Mouse (Mus musculus) macrophage (primary cell): ENCODE results near the gene Sprr2i. TPM values are rescaled to one million over a fixed set of nuclear protein-coding genes. Genes with fewer than 3 reads are reported as not detected.

ENCODE experiments used
- polyA plus RNA-seq: library from polyadenylated mRNA; stranded (reverse); fragments of 250-400 nt; gene quantifications from 3 replicates; pipeline ENCODE4 v1.2.4, GENCODE M21; 2018; ENCODE audit warnings: inconsistent platforms

Gene Sprr2i
- polyA plus RNA-seq, 1 experiment from 2014 or later = not detected

Other genes starting within 250 kb of the Sprr2i start
- not detected in 3 replicates for gene Sprr2a1, start 192.2 kb upstream of the Sprr2i start, polyA plus RNA-seq
- gene Sprr2a2, start 192.1 kb upstream of the Sprr2i start, polyA plus RNA-seq = not detected in 3 replicates
- not detected in 3 replicates for gene Sprr2a3, start 122.6 kb upstream of the Sprr2i start, polyA plus RNA-seq
- not detected in 3 replicates for gene Sprr2b, start 91.4 kb upstream of the Sprr2i start, polyA plus RNA-seq
- not detected in 3 replicates for gene Sprr2d, start 68.9 kb upstream of the Sprr2i start, polyA plus RNA-seq
- not detected in 3 replicates for gene Sprr2e, start 55.8 kb upstream of the Sprr2i start, polyA plus RNA-seq
- not detected in 3 replicates for gene Sprr2f, start 42.8 kb upstream of the Sprr2i start, polyA plus RNA-seq
- not detected in 3 replicates for gene Sprr2h, start 22.3 kb upstream of the Sprr2i start, polyA plus RNA-seq
- gene Sprr2j-ps, start 10.1 kb downstream of the Sprr2i start, polyA plus RNA-seq = not detected in 3 replicates
- gene Gm9774, start 21.4 kb downstream of the Sprr2i start, polyA plus RNA-seq = 0.59 to 4.8 TPM (median 3.2 TPM) in 3 replicates
- gene Sprr2k, start 24.6 kb downstream of the Sprr2i start, polyA plus RNA-seq = not detected in 3 replicates
- not detected in 3 replicates for gene Sprr1b, start 30.8 kb downstream of the Sprr2i start, polyA plus RNA-seq
- not detected in 3 replicates for gene Sprr3, start 50.7 kb downstream of the Sprr2i start, polyA plus RNA-seq
- not detected in 3 replicates for gene Sprr1a, start 77.9 kb downstream of the Sprr2i start, polyA plus RNA-seq
- gene Sprr4, start 92.5 kb downstream of the Sprr2i start, polyA plus RNA-seq = not detected in 3 replicates
- not detected in 3 replicates for gene 2310046K23Rik, start 126.5 kb downstream of the Sprr2i start, polyA plus RNA-seq
- not detected in 3 replicates for gene Ivl, start 165.7 kb downstream of the Sprr2i start, polyA plus RNA-seq
- not detected in 3 replicates for gene Smcp, start 181.0 kb downstream of the Sprr2i start, polyA plus RNA-seq
- gene 2210017I01Rik, start 199.5 kb downstream of the Sprr2i start, polyA plus RNA-seq = not detected in 3 replicates
- not detected in 3 replicates for gene Lce6a, start 213.7 kb downstream of the Sprr2i start, polyA plus RNA-seq
- not detected in 3 replicates for gene Lce1a1, start 240.3 kb downstream of the Sprr2i start, polyA plus RNA-seq
- not detected in 3 replicates for gene Lce1b, start 248.9 kb downstream of the Sprr2i start, polyA plus RNA-seq